In genomic region chr7:49341151-49341918, GRCm38 (mm10) we compare ENCODE assay signal across 11 mouse cellular contexts.
A peak's percentile ranks its signal among the peaks of the same experiment; 100 is the strongest.
DNase-seq lines count a peak whose midpoint lies in the region; ATAC-seq and TF ChIP-seq lines count a peak whose summit lies in the region.
"Had no signal": no experiment of that assay in that cellular context is flagged by ENCODE, and none has a peak within 500 bp of the region (broad histone marks: within the 10 kb centered on the region; RNA-seq: fewer than 3 reads in every experiment).

No protein-coding gene starts in this region.

- DNase-seq in Muller cell, postnatal 12 days (ENCODE audit: inconsistent ontology term) = peak; percentile 69
- DNase-seq in forebrain, postnatal 0 days = peak; percentile 54
- DNase-seq in kidney, adult 18-20 months = no peak
- DNase-seq in layer of hippocampus, postnatal 25 days (ENCODE audit: extremely low spot score in 1 of 2, low spot score in 1 of 2) = no peak
- no peak for DNase-seq in liver
- DNase-seq: gastrocnemius, postnatal 10 days had no signal

- no peak for ATAC-seq in heart, embryonic 13.5 days (ENCODE audit: extremely low read depth, insufficient number of reproducible peaks, low FRiP score, low TSS enrichment)
- no peak for ATAC-seq in heart, embryonic 11.5 days (replicated peaks; ENCODE audit: insufficient number of reproducible peaks, low FRiP score, low TSS enrichment)
- peak; percentile 53 for ATAC-seq in forebrain, postnatal 0 days
- peak; percentile 21; the same call in 1 of the 2 replicates for ATAC-seq in midbrain, embryonic 13.5 days

- H3K27me3 ChIP-seq in heart, embryonic 13.5 days (replicated peaks) = no peaks in the 10 kb centered on the region
- H3K27me3 ChIP-seq in heart, embryonic 11.5 days (ENCODE audit: control insufficient read depth, insufficient read depth, low read length) = no peaks in the 10 kb centered on the region
- H3K27me3 ChIP-seq in forebrain, postnatal 0 days (ENCODE audit: insufficient read depth, low read length) = no peaks in the 10 kb centered on the region
- no peaks in the 10 kb centered on the region for H3K27me3 ChIP-seq in midbrain, embryonic 13.5 days
- H3K27me3 ChIP-seq: embryonic facial prominence, embryonic 12.5 days had no signal

- H3K4me3 ChIP-seq in heart, embryonic 13.5 days = no peak overlapping the region
- H3K4me3 ChIP-seq in heart, embryonic 11.5 days (ENCODE audit: low read depth, low read length) = no peak overlapping the region
- no peak overlapping the region for H3K4me3 ChIP-seq in forebrain, postnatal 0 days (ENCODE audit: low read depth, low read length)
- no peak overlapping the region for H3K4me3 ChIP-seq in midbrain, embryonic 13.5 days (replicated peaks)
- H3K4me3 ChIP-seq: embryonic facial prominence, embryonic 12.5 days; liver, embryonic 15.5 days had no signal

- 46% methylated on average over 5 of the region's 5 CpGs for WGBS in heart, embryonic 13.5 days
- 61% methylated on average over 5 of the region's 5 CpGs for WGBS in heart, embryonic 11.5 days (ENCODE audit: insufficient replicate concordance)
- WGBS in forebrain, postnatal 0 days = 23% methylated on average over 5 of the region's 5 CpGs
- 44% methylated on average over 5 of the region's 5 CpGs for WGBS in midbrain, embryonic 13.5 days

- no peaks in the 10 kb centered on the region for H3K9me3 ChIP-seq in heart, embryonic 13.5 days
- no peaks in the 10 kb centered on the region for H3K9me3 ChIP-seq in heart, embryonic 11.5 days (replicated peaks; ENCODE audit: control insufficient read depth, low read length)
- no peaks in the 10 kb centered on the region for H3K9me3 ChIP-seq in forebrain, postnatal 0 days (ENCODE audit: low read length)
- no peaks in the 10 kb centered on the region for H3K9me3 ChIP-seq in midbrain, embryonic 13.5 days
- H3K9me3 ChIP-seq: embryonic facial prominence, embryonic 12.5 days; liver, embryonic 15.5 days had no signal

- H3K9ac ChIP-seq in heart, embryonic 13.5 days = 0 out of 2 replicates have a peak overlapping the region, but pooled peaks have one; percentile 5
- H3K9ac ChIP-seq in heart, embryonic 11.5 days (ENCODE audit: low read depth, low read length) = no peak overlapping the region
- no peak overlapping the region for H3K9ac ChIP-seq in forebrain, postnatal 0 days
- no peak overlapping the region for H3K9ac ChIP-seq in midbrain, embryonic 13.5 days (replicated peaks)
- H3K9ac ChIP-seq: embryonic facial prominence, embryonic 12.5 days; liver, embryonic 15.5 days had no signal

- no peak for TF ChIP-seq CTCF in forebrain, postnatal 0 days (IDR thresholded peaks at IDR 0.05; ENCODE audit: low read depth)

- H3K27ac ChIP-seq in heart, embryonic 13.5 days (replicated peaks) = 0 out of 2 replicates have a peak overlapping the region, but pooled peaks have one; percentile 12
- no peak overlapping the region for H3K27ac ChIP-seq in heart, embryonic 11.5 days (ENCODE audit: low read depth, low read length)
- no peak overlapping the region; the same call in 1 of the 2 replicates for H3K27ac ChIP-seq in forebrain, postnatal 0 days (ENCODE audit: low read depth, low read length)
- H3K27ac ChIP-seq in midbrain, embryonic 13.5 days = peak overlapping the region; percentile 72
- H3K27ac ChIP-seq: embryonic facial prominence, embryonic 12.5 days; liver, embryonic 15.5 days had no signal

- peaks cover 45% of the 10 kb centered on the region for H3K4me1 ChIP-seq in heart, embryonic 13.5 days
- peaks cover 21% of the 10 kb centered on the region for H3K4me1 ChIP-seq in heart, embryonic 11.5 days (ENCODE audit: control insufficient read depth, insufficient read depth, low read length)
- H3K4me1 ChIP-seq in forebrain, postnatal 0 days (ENCODE audit: insufficient read depth) = peaks cover 12% of the 10 kb centered on the region
- peaks cover 49% of the 10 kb centered on the region for H3K4me1 ChIP-seq in midbrain, embryonic 13.5 days (replicated peaks)

- no peaks in the 10 kb centered on the region for H3K36me3 ChIP-seq in heart, embryonic 13.5 days
- no peaks in the 10 kb centered on the region for H3K36me3 ChIP-seq in heart, embryonic 11.5 days (ENCODE audit: control insufficient read depth, insufficient read depth, low read length)
- H3K36me3 ChIP-seq in forebrain, postnatal 0 days (ENCODE audit: insufficient read depth) = no peaks in the 10 kb centered on the region
- no peaks in the 10 kb centered on the region for H3K36me3 ChIP-seq in midbrain, embryonic 13.5 days
- H3K36me3 ChIP-seq: embryonic facial prominence, embryonic 12.5 days; liver, embryonic 15.5 days had no signal

- no peak overlapping the region for H3K4me2 ChIP-seq in heart, embryonic 13.5 days
- H3K4me2 ChIP-seq in heart, embryonic 11.5 days = no peak overlapping the region
- H3K4me2 ChIP-seq in forebrain, postnatal 0 days (ENCODE audit: low read depth) = no peak overlapping the region
- no peak overlapping the region for H3K4me2 ChIP-seq in midbrain, embryonic 13.5 days (replicated peaks)
- H3K4me2 ChIP-seq: embryonic facial prominence, embryonic 12.5 days; liver, embryonic 15.5 days had no signal

Comparison
In these comparisons a context has a peak if more than half of its experiments do, and no peak if none do; other contexts are left out.
1. H3K27ac ChIP-seq: peak in heart, embryonic 13.5 days (single experiment) and midbrain, embryonic 13.5 days (single experiment); none in heart, embryonic 11.5 days (single experiment) and forebrain, postnatal 0 days (single experiment).
2. ATAC-seq: peak in forebrain, postnatal 0 days (single experiment) and midbrain, embryonic 13.5 days (single experiment); none in heart, embryonic 13.5 days (single experiment) and heart, embryonic 11.5 days (single experiment).
3. DNase-seq: peak in Muller cell, postnatal 12 days (single experiment) and forebrain, postnatal 0 days (single experiment); none in kidney, adult 18-20 months (single experiment), layer of hippocampus, postnatal 25 days (0 of 2) and liver (single experiment).